Mouse (Mus musculus) testis, adult 2 months (tissue): Measurements from ENCODE around the gene Anapc13.

Source experiments
- CTCF ChIP-seq: fragments of 200-500 bp; IDR thresholded peaks from 2 replicates; pipeline ENCODE4 v1.5.1; 2012; ENCODE audit warnings: low read depth, mild to moderate bottlenecking, inconsistent platforms, low read length, moderate library complexity; ENCODE audit not compliant: control insufficient read depth, insufficient read depth, insufficient replicate concordance
- POLR2A ChIP-seq: fragments of 200-500 bp; IDR thresholded peaks from 2 replicates; pipeline ENCODE4 v1.6.1; 2012; ENCODE audit warnings: low read depth, mild to moderate bottlenecking, inconsistent platforms, low read length, moderate library complexity; ENCODE audit not compliant: control insufficient read depth

- TF ChIP-seq CTCF (no peak), POLR2A (no peak)
Observed at GRCm38 (mm10) chr9:102616267-102616666, 9.8 kb upstream of the Anapc13 start.
